Mouse (Mus musculus): ENCODE measurements around the gene Zfp595.

GRCm38 (mm10) chr13:67268568-67269369, 63.6 kb downstream of the Zfp595 start:
- TF ChIP-seq CTCF (IDR thresholded peaks at IDR 0.05 in 2 of 3, conservative IDR thresholded peaks at IDR 0.05 in 1 of 3; ENCODE audit: control insufficient read depth in 1 of 3, insufficient read depth in 1 of 3, low read depth in 2 of 3, low read length in 3 of 3, poor library complexity in 1 of 3, severe bottlenecking in 1 of 3) = no peak
- no peak for TF ChIP-seq CHD1 (IDR thresholded peaks at IDR 0.05; ENCODE audit: low read depth, low read length)
- TF ChIP-seq POLR2AphosphoS5 (IDR thresholded peaks at IDR 0.05; ENCODE audit: borderline replicate concordance, low read depth, low read length) = no peak
- TF ChIP-seq HCFC1 (IDR thresholded peaks at IDR 0.05; ENCODE audit: low read depth, low read length) = peak; percentile 96
- TF ChIP-seq ZNF384 (IDR thresholded peaks at IDR 0.05; ENCODE audit: low read depth, low read length) = no peak
- TF ChIP-seq EP300 (IDR thresholded peaks at IDR 0.05; ENCODE audit: low read depth in 1 of 2, low read length in 2 of 2) = no peak
- no peak for TF ChIP-seq TAL1 (IDR thresholded peaks at IDR 0.05; ENCODE audit: low read length)
- no peak for TF ChIP-seq USF2 (IDR thresholded peaks at IDR 0.05; ENCODE audit: borderline replicate concordance in 1 of 2, insufficient read depth in 1 of 2, low read depth in 1 of 2, low read length in 2 of 2)
- no peak for TF ChIP-seq GATA1 (IDR thresholded peaks at IDR 0.05; ENCODE audit: low read depth, low read length)
- TF ChIP-seq POLR2A (IDR thresholded peaks at IDR 0.05; ENCODE audit: control insufficient read depth in 1 of 2, insufficient read depth in 1 of 2, low read depth in 1 of 2, low read length in 2 of 2, poor library complexity in 1 of 2) = peak in 1 of 2 experiments; percentile 70; a peak in 2 of 4 replicates
- no peak for TF ChIP-seq USF1 (IDR thresholded peaks at IDR 0.05; ENCODE audit: low read depth, low read length)
- no peak for TF ChIP-seq RAD21 (IDR thresholded peaks at IDR 0.05; ENCODE audit: low read depth, low read length)
